Mouse (Mus musculus) liver, embryonic 14.5 days (tissue): ENCODE measurements around the gene Fer.

Source experiments
- CTCF ChIP-seq: IDR thresholded peaks from 2 replicates; pipeline ENCODE4 v1.5.1; 2016; ENCODE audit warnings: antibody characterized with exemption, low read depth, control low read depth
- EP300 ChIP-seq: IDR thresholded peaks from 2 replicates; pipeline ENCODE4 v1.6.1; 2016; ENCODE audit warnings: antibody characterized with exemption, low read depth

GRCm38 (mm10) chr17:63857023-63857544, 5.8 kb upstream of the Fer start:
- TF ChIP-seq CTCF (no peak), EP300 (no peak)
